Mouse (Mus musculus) brain, embryonic 14.5 days (tissue): Measurements from ENCODE around the gene Spty2d1.

ENCODE experiments used
- CTCF ChIP-seq: fragments of 200-500 bp; IDR thresholded peaks from 2 replicates; pipeline ENCODE4 v1.5.1; 2012; ENCODE audit warnings: inconsistent platforms, mild to moderate bottlenecking, moderate library complexity, borderline replicate concordance; ENCODE audit not compliant: insufficient read depth, insufficient read length; ENCODE audit errors: extremely low read depth
- POLR2A ChIP-seq: fragments of 200-500 bp; IDR thresholded peaks from 2 replicates; pipeline ENCODE4 v1.6.1; 2012; ENCODE audit warnings: mild to moderate bottlenecking, inconsistent platforms, borderline replicate concordance; ENCODE audit not compliant: poor library complexity, insufficient read depth, insufficient read length, severe bottlenecking; ENCODE audit errors: extremely low read depth

GRCm38 (mm10) chr7:46985718-46986505 is 22.3 kb downstream of the Spty2d1 start:
- TF ChIP-seq CTCF, result no peak
- no peak for TF ChIP-seq POLR2A
